Mouse (Mus musculus) heart, adult 2 months (tissue): ENCODE data around the gene Arhgap28.

Source experiments
- CTCF ChIP-seq: fragments of 200-600 bp; IDR thresholded peaks from 2 replicates; pipeline ENCODE4 v1.8.1; 2022; ENCODE audit warnings: antibody characterized with exemption, mild to moderate bottlenecking, moderate library complexity
- EP300 ChIP-seq: fragments of 200-500 bp; IDR thresholded peaks from 2 replicates; pipeline ENCODE4 v1.6.1; 2011; ENCODE audit warnings: low read depth, low read length, control low read depth; ENCODE audit not compliant: insufficient read depth

DNA sequence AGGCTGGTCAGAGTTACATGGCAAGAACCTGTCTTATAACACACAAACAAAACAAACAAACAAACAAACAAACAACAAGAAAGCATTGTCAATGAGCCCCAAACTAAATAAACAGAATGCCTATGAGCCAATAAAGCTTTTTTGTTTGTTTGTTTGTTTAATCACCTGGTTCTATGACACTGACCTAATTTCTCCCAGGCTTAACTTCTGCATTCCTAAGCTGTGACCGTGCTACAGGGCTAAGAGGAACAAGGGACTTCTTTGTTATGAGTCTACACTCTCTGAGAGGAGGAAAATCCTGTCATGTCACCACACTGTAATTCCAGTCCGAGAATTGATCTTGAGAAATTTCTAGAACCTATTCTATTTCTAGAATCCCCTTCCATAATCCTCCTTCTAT, 29.2 kb downstream of the Arhgap28 start:
- TF ChIP-seq CTCF, result no peak
- no peak for TF ChIP-seq EP300
